Comparison of ENCODE assay signal across 8 mouse cellular contexts in genomic region chr7:83489790-83490189, GRCm38 (mm10).
DNase-seq lines count a peak whose midpoint lies in the region; ATAC-seq lines count a peak whose summit lies in the region.

No protein-coding gene starts in this region.

- H3K9ac ChIP-seq in forebrain, embryonic 11.5 days (ENCODE audit: low read length), result no peak overlapping the region
- H3K9ac ChIP-seq in midbrain, embryonic 14.5 days (replicated peaks; ENCODE audit: low read length), result no peak overlapping the region

- no peak overlapping the region for H3K4me2 ChIP-seq in forebrain, embryonic 11.5 days (ENCODE audit: low read depth, low read length, severe bottlenecking)
- H3K4me2 ChIP-seq in midbrain, embryonic 14.5 days (ENCODE audit: low read length), result no peak overlapping the region

- no peaks in the 10 kb centered on the region for H3K27me3 ChIP-seq in forebrain, embryonic 11.5 days (ENCODE audit: control insufficient read depth, insufficient read depth, low read length)
- H3K27me3 ChIP-seq in midbrain, embryonic 14.5 days (ENCODE audit: control insufficient read depth, insufficient read depth, low read length), result no peaks in the 10 kb centered on the region

- peak; percentile 25 for DNase-seq in adrenal gland, postnatal 14 days
- no peak for DNase-seq in adrenal gland, postnatal 25 days
- DNase-seq in right cerebral cortex, adult 18-20 months, result peak; percentile 26
- DNase-seq in right cerebral cortex, postnatal 4 days, result no peak
- DNase-seq in forebrain, embryonic 11.5 days (ENCODE audit: low spot score), result peak; percentile 55
- DNase-seq in kidney, postnatal 10 days, result peak; percentile 42
- DNase-seq in midbrain, embryonic 14.5 days, result peak; percentile 79
- no peak for DNase-seq in urinary bladder, adult 18-20 months (ENCODE audit: low spot score in 2 of 2)

- H3K27ac ChIP-seq in forebrain, embryonic 11.5 days (ENCODE audit: low read depth, low read length), result no peak overlapping the region
- no peak overlapping the region for H3K27ac ChIP-seq in midbrain, embryonic 14.5 days (replicated peaks; ENCODE audit: low read depth, low read length)

- WGBS in forebrain, embryonic 11.5 days, result 67% methylated on average over 1 of the region's 1 CpGs
- WGBS in midbrain, embryonic 14.5 days, result 72% methylated on average over 1 of the region's 1 CpGs

- H3K4me3 ChIP-seq in forebrain, embryonic 11.5 days (ENCODE audit: low read depth, low read length), result no peak overlapping the region
- no peak overlapping the region for H3K4me3 ChIP-seq in midbrain, embryonic 14.5 days (replicated peaks; ENCODE audit: low read depth, low read length)

- H3K36me3 ChIP-seq in forebrain, embryonic 11.5 days (ENCODE audit: control insufficient read depth, insufficient read depth, low read length), result no peaks in the 10 kb centered on the region
- no peaks in the 10 kb centered on the region for H3K36me3 ChIP-seq in midbrain, embryonic 14.5 days (ENCODE audit: control insufficient read depth, insufficient read depth, low read length)

- no peaks in the 10 kb centered on the region for H3K9me3 ChIP-seq in forebrain, embryonic 11.5 days (ENCODE audit: control insufficient read depth, low read length)
- no peaks in the 10 kb centered on the region for H3K9me3 ChIP-seq in midbrain, embryonic 14.5 days (ENCODE audit: control insufficient read depth, low read length)

- no peaks in the 10 kb centered on the region for H3K4me1 ChIP-seq in forebrain, embryonic 11.5 days (replicated peaks; ENCODE audit: control insufficient read depth, insufficient read depth, low read length)
- no peaks in the 10 kb centered on the region for H3K4me1 ChIP-seq in midbrain, embryonic 14.5 days (ENCODE audit: control insufficient read depth, insufficient read depth, low read length)

- ATAC-seq in forebrain, embryonic 11.5 days (replicated peaks; ENCODE audit: low FRiP score), result peak; percentile 70
- ATAC-seq in midbrain, embryonic 14.5 days (ENCODE audit: low FRiP score, low TSS enrichment), result peak; percentile 76

Comparison
In these comparisons a context has a peak if more than half of its experiments do, and no peak if none do; other contexts are left out.
1. DNase-seq: peak in adrenal gland, postnatal 14 days (single experiment), right cerebral cortex, adult 18-20 months (single experiment), forebrain, embryonic 11.5 days (single experiment), kidney, postnatal 10 days (single experiment) and midbrain, embryonic 14.5 days (single experiment); none in adrenal gland, postnatal 25 days (single experiment), right cerebral cortex, postnatal 4 days (single experiment) and urinary bladder, adult 18-20 months (0 of 2).